Mouse (Mus musculus) midbrain, embryonic 10.5 days (tissue): Measurements from ENCODE around the gene Ly6g6e. TPM values are rescaled to one million over a fixed set of nuclear protein-coding genes. Genes with fewer than 3 reads are reported as not detected.

Source experiments
- DNase-seq: peaks from one replicate; pipeline ENCODE4 v3.0.0-alpha.2; 2017; ENCODE audit warnings: low spot score
- H3K27ac ChIP-seq: fragments of 300-500 bp; sonication (generic); replicated peaks from 2 replicates; pipeline ENCODE4 v1.5.1; 2016; ENCODE audit warnings: mild to moderate bottlenecking
- H3K27me3 ChIP-seq: fragments of 300-500 bp; sonication (generic); 2 replicates; pipeline ENCODE4 v1.6.1; 2016; ENCODE audit warnings: low read depth, mild to moderate bottlenecking; ENCODE audit not compliant: poor library complexity, severe bottlenecking
- H3K36me3 ChIP-seq: fragments of 300-500 bp; sonication (generic); 2 replicates; pipeline ENCODE4 v1.6.1; 2016; ENCODE audit warnings: mild to moderate bottlenecking, moderate library complexity
- H3K4me1 ChIP-seq: fragments of 300-500 bp; sonication (generic); 2 replicates; pipeline ENCODE4 v1.6.1; 2016
- H3K4me3 ChIP-seq: fragments of 300-500 bp; sonication (generic); 2 replicates; pipeline ENCODE4 v1.5.1; 2016; ENCODE audit warnings: mild to moderate bottlenecking, moderate library complexity
- H3K9me3 ChIP-seq: fragments of 300-500 bp; sonication (generic); replicated peaks from 2 replicates; pipeline ENCODE4 v1.6.1; 2016; ENCODE audit warnings: mild to moderate bottlenecking
- WGBS: fragments of 180-500 bp; shearing (Covaris S2); methylation state at CpG from one replicate; pipeline ENCODE4 v1.1.7; 2016; 5-methylcytosine and 5-hydroxymethylcytosine counted together
- polyA plus RNA-seq: library from polyadenylated mRNA; unstranded; fragments of >200 nt; fragmentation: Nextera tagmentation; extraction: Ambion mirVana; gene quantifications from 2 replicates; pipeline ENCODE4 v1.2.1, GENCODE M21; 2016

The Ly6g6e gene
- polyA plus RNA-seq, 1 experiment from 2014 or later, result 0.59 TPM

DNA sequence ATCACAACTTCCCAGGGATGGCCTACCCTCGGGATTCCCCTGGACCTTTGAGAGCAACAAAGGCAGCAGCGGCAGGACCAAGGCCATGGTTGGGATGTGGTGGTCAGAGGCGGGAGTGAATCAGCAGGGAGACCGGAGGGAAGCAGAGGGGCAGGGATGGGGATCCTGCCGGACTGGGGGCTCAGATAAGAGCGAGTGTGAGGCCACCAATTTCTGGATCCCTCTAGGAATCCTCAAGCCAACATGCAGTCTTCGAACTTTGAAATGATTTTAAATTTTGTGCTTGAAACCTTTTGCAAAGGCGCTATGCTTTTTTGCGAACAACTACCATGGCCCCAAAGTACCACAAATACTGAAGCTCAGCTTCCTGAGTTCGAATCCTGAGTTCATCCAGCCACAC is 10.6 kb upstream of the Ly6g6e start, which contains the start of gene Mpig6b:
Mpig6b (minus strand) TSS at position 101 of the 400 bp plus-strand sequence.
- Histone ChIP-seq H3K36me3 (peaks cover 26% of the 10 kb centered on the region), H3K4me3 (peak within 1 kb of the TSS; percentile 52), H3K4me1 (peaks cover 33% of the 10 kb centered on the region), H3K9me3 (no peaks in the 10 kb centered on the region), H3K27ac (peak within 1 kb of the TSS; percentile 70), H3K27me3 (peaks cover 74% of the 10 kb centered on the region)
- DNase-seq, result no peak
- WGBS, result 41% methylated on average over 10 of the region's 10 CpGs

DNA sequence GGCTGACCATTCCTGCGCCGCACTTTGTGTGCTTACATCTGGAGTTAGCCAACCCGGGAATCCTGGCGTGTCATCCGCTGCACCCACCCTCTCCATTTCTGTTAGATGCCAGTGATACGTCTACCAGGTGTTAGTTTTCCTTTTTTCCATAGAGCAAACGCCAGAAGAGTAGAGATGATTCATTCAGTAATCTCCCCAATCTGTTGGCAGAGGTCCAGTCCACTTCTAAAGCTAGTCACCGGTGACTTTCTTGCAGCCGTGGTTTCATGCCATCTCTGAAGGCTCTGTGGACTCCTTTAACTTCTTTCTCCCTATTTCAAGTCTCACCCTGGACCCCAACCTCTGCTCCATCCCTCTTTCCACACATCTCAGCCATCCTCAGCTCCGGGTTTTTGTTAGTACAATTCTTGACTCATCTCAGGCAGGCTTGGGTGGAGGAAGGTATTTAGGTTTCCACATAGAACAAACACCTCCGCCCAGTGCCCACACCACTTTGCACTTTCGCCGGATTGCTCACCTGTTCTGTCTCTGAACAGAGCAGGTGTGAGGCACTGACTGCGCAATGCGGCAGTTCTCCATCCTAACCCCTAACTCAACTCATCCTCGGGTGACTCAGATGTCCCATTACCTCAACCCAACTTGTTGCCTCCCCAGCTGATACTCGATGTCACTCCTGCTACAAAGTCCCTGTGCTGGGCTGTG is 8.3 kb upstream of the Ly6g6e start:
- Histone ChIP-seq H3K36me3 (peaks cover 4% of the 10 kb centered on the region; the same call in 1 of the 2 replicates), H3K4me3 (no peak overlapping the region), H3K9me3 (no peaks in the 10 kb centered on the region), H3K27me3 (peaks cover 57% of the 10 kb centered on the region), H3K4me1 (peaks cover 29% of the 10 kb centered on the region), H3K27ac (no peak overlapping the region)
- WGBS, result 87% methylated on average over 17 of the region's 17 CpGs
- DNase-seq, result no peak

DNA sequence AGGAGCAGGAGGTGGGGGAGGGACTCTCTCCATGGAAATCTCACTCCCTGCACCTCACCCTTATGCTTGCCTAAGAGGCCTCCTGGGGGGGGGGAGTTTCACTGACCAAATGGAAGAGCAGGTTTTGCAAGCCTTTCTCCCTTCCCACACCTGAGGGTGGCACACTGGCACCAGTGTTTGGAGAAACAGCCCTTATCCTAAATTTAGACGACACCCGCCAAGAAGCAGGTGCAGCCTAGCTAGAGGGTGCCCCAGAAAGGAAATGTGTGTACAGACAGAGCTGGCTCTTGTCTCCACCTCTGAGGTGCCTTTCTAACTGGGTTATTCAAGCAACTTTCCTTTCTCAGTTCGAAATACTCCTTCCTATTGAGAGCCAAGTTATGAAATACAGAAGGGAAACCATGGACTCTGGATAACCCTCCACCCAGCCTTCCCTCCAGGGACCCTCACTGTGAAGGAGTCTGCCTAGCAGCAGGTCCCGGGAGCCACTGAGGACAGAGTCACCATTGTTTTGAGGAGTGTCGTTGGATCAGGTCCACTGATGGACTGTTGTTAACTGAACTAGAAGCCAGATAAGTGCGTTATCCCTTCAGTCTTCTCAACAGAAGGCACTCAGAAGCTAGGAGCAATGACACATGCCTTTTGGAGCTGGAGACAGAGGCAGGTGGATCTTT is 6.0 kb upstream of the Ly6g6e start:
- no peaks in the 10 kb centered on the region for H3K36me3 ChIP-seq
- no peak for DNase-seq
- WGBS, result 68% methylated on average over 6 of the region's 6 CpGs

DNA sequence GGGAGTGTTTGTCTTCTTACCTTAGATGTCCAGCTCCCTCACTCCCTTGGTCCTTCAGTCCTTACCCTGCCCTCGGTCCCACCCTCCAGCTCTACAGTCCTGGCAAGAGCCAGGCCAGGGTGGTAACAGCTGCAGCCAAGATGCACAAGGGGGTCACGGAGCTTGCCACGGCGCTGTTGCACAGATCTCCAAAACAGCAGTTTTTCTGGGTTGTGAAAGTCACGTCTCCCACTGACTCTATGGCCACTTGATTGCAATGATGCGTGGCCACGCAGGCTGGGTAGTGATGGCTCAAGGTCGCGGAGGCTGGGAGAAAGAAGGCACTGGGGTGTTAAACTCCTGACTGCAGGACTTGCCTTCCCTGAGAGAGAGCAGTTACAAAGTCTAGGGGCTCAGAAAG is 5.2 kb upstream of the Ly6g6e start:
- H3K36me3 ChIP-seq, result no peaks in the 10 kb centered on the region
- H3K9me3 ChIP-seq, result no peaks in the 10 kb centered on the region
- no peak for DNase-seq
- 87% methylated on average over 9 of the region's 9 CpGs for WGBS
- H3K4me1 ChIP-seq, result peaks cover 9% of the 10 kb centered on the region
- peaks cover 26% of the 10 kb centered on the region for H3K27me3 ChIP-seq
- no peak overlapping the region for H3K4me3 ChIP-seq
- H3K27ac ChIP-seq, result no peak overlapping the region

More for the DNA sequence above, 6.0 kb upstream of the Ly6g6e start:
- H3K9me3 ChIP-seq, result no peaks in the 10 kb centered on the region
- H3K4me1 ChIP-seq, result peaks cover 7% of the 10 kb centered on the region
- H3K27me3 ChIP-seq, result peaks cover 34% of the 10 kb centered on the region
- no peak overlapping the region for H3K27ac ChIP-seq
- no peak overlapping the region for H3K4me3 ChIP-seq

DNA sequence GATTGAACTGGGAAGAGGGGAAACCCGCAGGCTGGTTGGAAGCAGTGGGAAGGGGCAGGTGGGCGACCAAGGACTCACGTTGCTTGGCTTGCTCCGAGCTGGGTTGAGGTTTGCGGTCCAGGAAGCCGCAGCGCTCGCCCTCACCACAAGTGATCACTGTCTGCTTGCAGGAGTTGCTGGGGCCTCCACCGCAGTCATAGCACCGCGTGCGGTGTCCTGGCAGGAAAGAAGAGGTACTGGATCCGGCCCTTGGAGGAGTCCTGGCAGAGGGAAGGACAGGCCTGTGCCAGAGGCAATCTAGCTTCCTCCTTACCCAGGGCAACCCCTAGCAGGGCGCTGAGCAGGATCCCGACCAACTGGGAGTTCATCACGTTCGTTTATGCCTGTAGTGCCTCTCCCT is 2.6 kb upstream of the Ly6g6e start:
- H3K27ac ChIP-seq, result peak overlapping the region; percentile 14; the same call in 1 of the 2 replicates
- no peak for DNase-seq

DNA sequence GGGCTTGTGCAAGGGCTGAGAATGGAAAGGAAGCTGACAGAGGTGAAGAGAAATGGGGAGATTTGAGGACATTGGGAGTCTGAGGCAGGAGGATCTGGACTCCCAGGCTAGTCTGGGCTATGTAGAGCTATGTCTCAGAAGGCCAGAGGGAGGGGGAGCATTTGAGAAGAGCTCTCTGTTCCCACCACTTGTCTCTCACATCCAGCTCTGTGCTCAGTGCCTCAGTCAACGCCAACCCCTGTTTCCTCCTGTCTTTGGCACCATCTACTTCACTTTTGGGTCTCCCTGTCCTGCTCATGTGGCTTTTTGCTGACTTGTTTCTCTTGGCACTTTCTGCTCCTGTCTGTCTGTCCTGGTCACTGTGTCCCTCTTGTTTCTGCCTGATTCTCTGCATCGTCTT is 583 bp downstream of the Ly6g6e start:
- Histone ChIP-seq H3K9me3 (no peaks in the 10 kb centered on the region), H3K4me1 (peaks cover 28% of the 10 kb centered on the region), H3K36me3 (no peaks in the 10 kb centered on the region), H3K4me3 (peak overlapping the region; percentile 45), H3K27ac (peak overlapping the region; percentile 79), H3K27me3 (peaks cover 23% of the 10 kb centered on the region)
- WGBS, result 55% methylated on average over 2 of the region's 2 CpGs
- no peak for DNase-seq

More for the DNA sequence above, 2.6 kb upstream of the Ly6g6e start:
- peaks cover 28% of the 10 kb centered on the region for H3K4me1 ChIP-seq
- no peaks in the 10 kb centered on the region for H3K9me3 ChIP-seq
- no peak overlapping the region for H3K4me3 ChIP-seq
- H3K27me3 ChIP-seq, result peaks cover 23% of the 10 kb centered on the region
- 68% methylated on average over 17 of the region's 17 CpGs for WGBS
- no peaks in the 10 kb centered on the region for H3K36me3 ChIP-seq

DNA sequence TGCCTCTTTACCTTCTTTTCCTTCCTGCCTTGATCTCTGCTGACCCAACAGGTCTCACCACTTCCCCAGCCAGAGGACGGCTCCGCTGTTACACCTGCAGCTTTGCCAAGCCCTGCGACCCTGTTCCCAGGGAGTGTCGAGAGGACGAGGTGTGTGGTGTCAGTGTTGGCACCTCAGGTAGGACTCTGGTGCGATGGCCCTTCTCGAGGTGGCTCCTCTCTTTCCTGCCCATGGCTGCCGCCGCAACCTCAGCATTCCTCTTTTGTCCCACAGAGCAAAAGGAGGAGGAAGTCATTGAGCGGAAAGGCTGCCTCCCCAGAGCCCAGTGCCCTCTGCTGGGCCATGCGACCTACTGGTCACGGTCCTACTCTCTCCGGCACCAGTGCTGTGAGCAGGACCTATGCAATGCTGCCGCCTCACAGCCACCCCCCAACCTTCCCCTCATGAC is 1.1 kb downstream of the Ly6g6e start, which contains the start of gene Ly6g6d:
Ly6g6d (minus strand) TSS at position 280 of the 448 bp plus-strand sequence.
- no peaks in the 10 kb centered on the region for H3K9me3 ChIP-seq
- WGBS, result 10% methylated on average over 14 of the region's 14 CpGs
- peak within 1 kb of the TSS; percentile 45 for H3K4me3 ChIP-seq
- peak; percentile 63 for DNase-seq
- H3K27ac ChIP-seq, result peak within 1 kb of the TSS; percentile 79
- H3K27me3 ChIP-seq, result peaks cover 23% of the 10 kb centered on the region
- H3K36me3 ChIP-seq, result no peaks in the 10 kb centered on the region
- peaks cover 28% of the 10 kb centered on the region for H3K4me1 ChIP-seq

DNA sequence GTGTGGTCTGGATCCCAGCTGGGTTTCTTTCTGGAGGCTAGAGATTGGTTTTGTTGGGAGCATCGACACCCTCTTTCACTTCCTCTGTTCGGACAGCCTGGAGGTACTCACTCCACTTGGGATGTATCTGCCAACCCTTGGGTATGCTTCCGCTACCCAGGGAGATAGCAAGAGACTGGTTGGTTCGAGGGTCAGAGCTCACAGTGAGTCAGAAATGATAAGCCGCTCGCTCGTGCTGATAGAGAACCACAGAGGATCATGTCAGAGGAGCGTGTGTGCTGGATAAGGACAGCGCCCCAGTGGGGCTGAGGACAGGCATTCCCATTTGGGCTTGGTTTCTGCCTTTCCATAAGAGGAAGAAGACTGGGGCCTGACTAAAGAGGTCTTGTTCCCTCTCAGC is 3.1 kb downstream of the Ly6g6e start:
- no peak for DNase-seq
- Histone ChIP-seq H3K27me3 (peaks cover 23% of the 10 kb centered on the region), H3K9me3 (no peaks in the 10 kb centered on the region), H3K4me1 (peaks cover 28% of the 10 kb centered on the region), H3K4me3 (no peak overlapping the region), H3K36me3 (no peaks in the 10 kb centered on the region), H3K27ac (no peak overlapping the region)
- 69% methylated on average over 9 of the region's 9 CpGs for WGBS

DNA sequence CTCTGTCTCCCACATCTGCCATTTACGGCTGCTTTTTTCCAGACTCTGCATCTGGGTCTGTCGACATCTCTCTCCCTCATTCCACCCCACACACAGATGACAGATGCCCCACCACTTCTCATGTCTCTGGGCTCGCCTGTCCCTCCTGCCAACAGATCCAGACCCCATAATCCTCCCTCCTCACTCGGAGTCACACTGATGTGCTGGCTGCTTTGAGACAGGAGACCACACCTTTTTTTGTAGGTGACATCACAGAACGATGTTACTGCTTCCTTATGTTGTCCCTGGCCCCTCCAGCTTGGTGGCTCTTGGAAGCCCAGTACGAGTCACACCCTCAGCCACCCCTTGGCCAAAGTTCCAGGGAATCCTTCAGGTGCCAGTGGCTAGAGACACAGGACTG is 3.5 kb downstream of the Ly6g6e start:
- Histone ChIP-seq H3K36me3 (no peaks in the 10 kb centered on the region), H3K27me3 (peaks cover 23% of the 10 kb centered on the region), H3K4me3 (no peak overlapping the region), H3K9me3 (no peaks in the 10 kb centered on the region), H3K4me1 (peaks cover 28% of the 10 kb centered on the region), H3K27ac (no peak overlapping the region)
- DNase-seq, result no peak
- 75% methylated on average over 6 of the region's 6 CpGs for WGBS

DNA sequence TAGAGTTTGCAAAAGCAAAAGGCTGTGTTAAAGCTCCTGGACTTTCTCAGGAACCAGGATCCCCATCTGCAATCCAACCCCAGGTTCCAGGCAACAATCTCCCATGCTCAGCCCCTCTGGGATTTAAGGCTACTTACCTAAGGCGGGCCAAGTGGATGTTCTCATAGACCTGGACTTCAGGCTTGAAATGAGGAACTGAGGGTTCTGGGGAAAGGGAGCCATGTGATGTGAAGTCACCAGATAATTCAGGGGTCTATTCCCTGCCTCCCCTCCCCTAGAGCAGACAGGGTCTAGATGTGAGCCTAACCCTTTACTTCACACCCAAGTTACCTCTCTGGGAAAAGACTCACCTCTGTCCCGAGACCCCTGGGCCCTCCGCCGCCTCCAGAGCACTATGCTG is 4.0 kb downstream of the Ly6g6e start:
- Histone ChIP-seq H3K36me3 (no peaks in the 10 kb centered on the region), H3K9me3 (no peaks in the 10 kb centered on the region), H3K4me1 (peaks cover 28% of the 10 kb centered on the region), H3K27me3 (peaks cover 23% of the 10 kb centered on the region), H3K27ac (no peak overlapping the region), H3K4me3 (no peak overlapping the region)
- WGBS, result 79% methylated on average over 4 of the region's 4 CpGs
- DNase-seq, result no peak

DNA sequence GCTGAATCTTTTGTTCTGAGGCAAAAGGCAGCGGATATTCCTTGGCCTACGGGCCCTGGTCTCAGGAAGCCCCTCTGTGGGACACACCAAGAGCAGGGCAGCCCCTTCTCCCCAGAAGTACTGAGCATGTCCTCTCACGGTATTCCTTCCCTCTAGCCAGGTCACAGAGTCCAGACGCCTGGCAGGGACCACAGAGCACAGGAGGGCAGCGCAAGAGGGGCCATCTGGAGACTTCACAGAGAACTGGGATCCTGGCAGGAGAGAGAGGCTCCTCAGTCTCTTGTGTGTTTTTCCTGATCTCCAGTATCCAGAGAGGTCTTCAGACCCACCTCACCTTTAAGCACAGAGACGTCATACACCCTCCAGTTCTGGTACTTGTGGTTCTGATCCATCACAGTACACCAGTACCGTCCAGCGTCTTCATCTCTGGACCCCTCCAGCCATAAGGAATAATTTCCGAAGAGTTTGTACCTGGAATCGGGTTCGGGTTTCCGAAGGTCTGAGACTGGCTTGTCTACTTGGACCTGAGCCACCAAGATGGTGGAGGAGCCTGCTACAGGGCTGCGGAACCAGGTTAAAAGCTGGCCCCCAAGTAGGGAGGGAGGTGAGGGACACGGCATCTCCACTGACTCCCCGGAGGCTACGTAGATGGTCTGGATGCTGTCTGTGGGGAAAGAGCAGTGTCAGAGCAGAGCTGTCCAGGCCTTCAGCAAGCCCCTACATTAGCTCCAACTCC is 6.3 kb downstream of the Ly6g6e start:
- WGBS, result 90% methylated on average over 16 of the region's 16 CpGs
- no peaks in the 10 kb centered on the region for H3K9me3 ChIP-seq
- no peak overlapping the region for H3K4me3 ChIP-seq
- H3K36me3 ChIP-seq, result no peaks in the 10 kb centered on the region
- H3K4me1 ChIP-seq, result peaks cover 6% of the 10 kb centered on the region
- H3K27me3 ChIP-seq, result peaks cover 11% of the 10 kb centered on the region; the same call in 1 of the 2 replicates
- no peak overlapping the region for H3K27ac ChIP-seq
- no peak for DNase-seq

DNA sequence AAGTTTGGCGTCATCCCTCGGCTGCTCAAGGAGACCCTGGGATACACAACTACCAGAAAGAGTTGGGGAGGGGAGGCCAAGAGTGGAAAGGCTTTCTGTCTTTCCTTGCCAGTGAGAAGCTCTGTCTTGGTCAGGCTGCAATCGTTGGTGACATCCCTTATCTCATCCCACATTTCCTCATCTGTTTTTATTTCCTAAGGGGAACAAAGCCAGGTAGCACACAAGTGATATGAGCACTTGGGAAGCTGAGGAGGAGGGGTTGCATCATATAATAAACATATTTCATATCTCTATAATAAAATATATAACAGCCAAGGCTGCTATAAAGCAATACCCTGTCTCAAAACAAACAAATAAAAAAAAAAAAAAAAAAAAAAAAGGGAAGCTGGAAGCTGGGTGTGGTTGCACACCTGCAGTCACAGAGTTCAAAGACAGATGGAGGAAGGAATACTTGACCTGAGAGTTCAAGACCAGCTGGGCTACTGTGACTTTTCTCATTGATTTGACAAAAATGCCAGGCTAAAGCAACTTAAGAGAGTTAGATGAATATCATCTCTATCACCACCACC is 7.3 kb downstream of the Ly6g6e start:
- no peak overlapping the region for H3K4me3 ChIP-seq
- WGBS, result 86% methylated on average over 3 of the region's 3 CpGs

More for the DNA sequence above, 7.3 kb downstream of the Ly6g6e start:
- Histone ChIP-seq H3K9me3 (no peaks in the 10 kb centered on the region), H3K27ac (no peak overlapping the region), H3K36me3 (no peaks in the 10 kb centered on the region), H3K27me3 (0 out of 2 replicates have a peak, but pooled peaks cover under 1% of the 10 kb centered on the region), H3K4me1 (peaks cover 3% of the 10 kb centered on the region; the same call in 1 of the 2 replicates)
- DNase-seq, result no peak
